ENCODE assay signal across 10 mouse cellular contexts in the genomic region with DNA sequence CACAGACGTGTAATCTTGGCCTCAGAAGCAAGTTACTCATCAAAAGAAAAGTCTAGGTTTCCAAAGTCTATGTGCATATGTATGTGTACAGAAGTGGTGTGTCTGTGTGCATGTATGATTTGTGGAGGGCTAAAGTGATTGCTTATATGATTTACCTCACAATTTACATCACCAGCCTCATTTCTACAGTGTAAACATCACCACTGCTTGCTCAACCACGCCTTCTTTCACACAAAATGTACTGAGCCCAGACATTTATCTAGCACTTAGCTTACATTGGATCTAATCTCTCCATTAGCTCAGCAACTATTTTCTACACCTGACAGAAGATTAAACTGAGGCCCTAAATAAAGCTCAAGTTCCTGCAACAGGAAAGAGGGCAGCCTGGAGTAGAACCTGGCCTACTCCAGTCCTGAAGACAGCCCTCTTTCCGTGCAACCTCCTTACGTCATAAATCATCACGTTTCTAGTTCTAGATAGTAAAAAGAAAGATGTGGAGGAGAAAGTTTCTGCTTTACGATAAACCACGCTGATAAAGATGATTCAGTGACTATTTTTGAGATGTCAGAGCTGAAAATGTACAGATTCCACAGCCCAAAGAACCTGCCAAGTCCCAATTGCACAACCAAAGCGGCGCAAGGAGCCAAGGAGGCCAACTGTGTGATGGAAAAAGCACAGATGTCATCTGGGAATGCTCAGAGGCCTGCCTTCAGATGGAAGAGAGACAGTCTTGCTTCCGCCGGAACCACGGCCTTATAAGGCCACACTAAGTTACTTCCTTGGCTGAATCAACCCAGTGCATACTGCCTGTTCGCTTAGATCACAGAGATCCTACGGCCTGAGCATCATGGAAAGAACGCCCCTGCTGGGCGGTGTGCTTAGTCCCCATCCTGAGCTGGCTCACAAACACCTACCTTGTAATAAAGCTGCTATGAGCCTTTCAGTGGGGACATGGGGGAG.
DNase-seq lines count a peak whose midpoint lies in the region; ATAC-seq lines count a peak whose summit lies in the region.
"Had no signal": no experiment of that assay in that cellular context is flagged by ENCODE, and none has a peak within 500 bp of the region (broad histone marks: within the 10 kb centered on the region; RNA-seq: fewer than 3 reads in every experiment).

No protein-coding gene starts in this region.

- no peak overlapping the region for H3K4me3 ChIP-seq in liver, embryonic 11.5 days (ENCODE audit: low read depth, low read length)
- no peak overlapping the region for H3K4me3 ChIP-seq in forebrain, embryonic 14.5 days (ENCODE audit: low read depth, low read length)
- H3K4me3 ChIP-seq in forebrain, embryonic 13.5 days, result no peak overlapping the region

- 81% methylated on average over 16 of the region's 16 CpGs for WGBS in liver, embryonic 11.5 days
- whole genome bisulfite sequencing in forebrain, embryonic 14.5 days, result 91% methylated on average over 16 of the region's 16 CpGs
- WGBS in forebrain, embryonic 13.5 days, result 93% methylated on average over 16 of the region's 16 CpGs

- no peaks in the 10 kb centered on the region for H3K4me1 ChIP-seq in liver, embryonic 11.5 days (replicated peaks; ENCODE audit: control insufficient read depth, insufficient read depth, low read length)
- H3K4me1 ChIP-seq in forebrain, embryonic 14.5 days (ENCODE audit: control insufficient read depth, insufficient read depth, low read length), result no peaks in the 10 kb centered on the region
- H3K4me1 ChIP-seq in forebrain, embryonic 13.5 days, result no peaks in the 10 kb centered on the region

- peak; percentile 11 for DNase-seq in liver
- DNase-seq in liver, embryonic 11.5 days (ENCODE audit: low spot score), result no peak
- peak; percentile 71 for DNase-seq in gastrocnemius, postnatal 25 days
- DNase-seq in kidney, adult 8-10 months, result peak; percentile 29 to 33
- DNase-seq in lung, postnatal 14 days, result peak; percentile 69
- peak; percentile 7 for DNase-seq in yolk sac, embryonic 10.5 days (ENCODE audit: low spot score)
- no peak for DNase-seq in forebrain, embryonic 14.5 days (ENCODE audit: low spot score)

- no peaks in the 10 kb centered on the region for H3K27me3 ChIP-seq in liver, embryonic 11.5 days (replicated peaks; ENCODE audit: control insufficient read depth, insufficient read depth, low read length)
- no peaks in the 10 kb centered on the region for H3K27me3 ChIP-seq in forebrain, embryonic 14.5 days (replicated peaks; ENCODE audit: control insufficient read depth, insufficient read depth, low read length)
- no peaks in the 10 kb centered on the region for H3K27me3 ChIP-seq in forebrain, embryonic 13.5 days
- H3K27me3 ChIP-seq: Patski had no signal

- no peak overlapping the region for H3K27ac ChIP-seq in liver, embryonic 11.5 days (ENCODE audit: low read depth, low read length)
- no peak overlapping the region for H3K27ac ChIP-seq in forebrain, embryonic 14.5 days (ENCODE audit: low read depth, low read length)
- H3K27ac ChIP-seq in forebrain, embryonic 13.5 days, result no peak overlapping the region
- H3K27ac ChIP-seq: macrophage had no signal

- H3K36me3 ChIP-seq in liver, embryonic 11.5 days (ENCODE audit: control insufficient read depth, insufficient read depth, low read length), result no peaks in the 10 kb centered on the region
- no peaks in the 10 kb centered on the region for H3K36me3 ChIP-seq in forebrain, embryonic 14.5 days (ENCODE audit: control insufficient read depth, insufficient read depth, low read length)
- no peaks in the 10 kb centered on the region for H3K36me3 ChIP-seq in forebrain, embryonic 13.5 days (ENCODE audit: poor library complexity, severe bottlenecking)

- no peak overlapping the region for H3K9ac ChIP-seq in liver, embryonic 11.5 days (ENCODE audit: low read depth, low read length)
- no peak overlapping the region for H3K9ac ChIP-seq in forebrain, embryonic 14.5 days (ENCODE audit: low read length)
- no peak overlapping the region for H3K9ac ChIP-seq in forebrain, embryonic 13.5 days

- H3K9me3 ChIP-seq in liver, embryonic 11.5 days (ENCODE audit: control insufficient read depth, low read length), result no peaks in the 10 kb centered on the region
- no peaks in the 10 kb centered on the region for H3K9me3 ChIP-seq in forebrain, embryonic 14.5 days (replicated peaks; ENCODE audit: control insufficient read depth, low read length)
- H3K9me3 ChIP-seq in forebrain, embryonic 13.5 days (replicated peaks), result no peaks in the 10 kb centered on the region

- ATAC-seq in liver, embryonic 11.5 days (replicated peaks; ENCODE audit: low FRiP score), result no peak
- ATAC-seq in forebrain, embryonic 14.5 days, result no peak
- no peak for ATAC-seq in forebrain, embryonic 13.5 days
- ATAC-seq: Patski had no signal

- H3K4me2 ChIP-seq in liver, embryonic 11.5 days, result no peak overlapping the region
- H3K4me2 ChIP-seq in forebrain, embryonic 14.5 days (ENCODE audit: low read length), result no peak overlapping the region
- H3K4me2 ChIP-seq in forebrain, embryonic 13.5 days, result no peak overlapping the region

Comparison
In these comparisons a context has a peak if more than half of its experiments do, and no peak if none do; other contexts are left out.
1. DNase-seq: peak in liver (single experiment), gastrocnemius, postnatal 25 days (single experiment), kidney, adult 8-10 months (2 of 2), lung, postnatal 14 days (single experiment) and yolk sac, embryonic 10.5 days (single experiment); none in liver, embryonic 11.5 days (single experiment) and forebrain, embryonic 14.5 days (single experiment).